Mouse (Mus musculus): ENCODE data around the gene Palm3. TPM values are rescaled to one million over a fixed set of nuclear protein-coding genes. Genes with fewer than 3 reads are reported as not detected.

The Palm3 gene
- polyA plus RNA-seq, 1 experiment from 2014 or later, result 0.96 TPM

DNA sequence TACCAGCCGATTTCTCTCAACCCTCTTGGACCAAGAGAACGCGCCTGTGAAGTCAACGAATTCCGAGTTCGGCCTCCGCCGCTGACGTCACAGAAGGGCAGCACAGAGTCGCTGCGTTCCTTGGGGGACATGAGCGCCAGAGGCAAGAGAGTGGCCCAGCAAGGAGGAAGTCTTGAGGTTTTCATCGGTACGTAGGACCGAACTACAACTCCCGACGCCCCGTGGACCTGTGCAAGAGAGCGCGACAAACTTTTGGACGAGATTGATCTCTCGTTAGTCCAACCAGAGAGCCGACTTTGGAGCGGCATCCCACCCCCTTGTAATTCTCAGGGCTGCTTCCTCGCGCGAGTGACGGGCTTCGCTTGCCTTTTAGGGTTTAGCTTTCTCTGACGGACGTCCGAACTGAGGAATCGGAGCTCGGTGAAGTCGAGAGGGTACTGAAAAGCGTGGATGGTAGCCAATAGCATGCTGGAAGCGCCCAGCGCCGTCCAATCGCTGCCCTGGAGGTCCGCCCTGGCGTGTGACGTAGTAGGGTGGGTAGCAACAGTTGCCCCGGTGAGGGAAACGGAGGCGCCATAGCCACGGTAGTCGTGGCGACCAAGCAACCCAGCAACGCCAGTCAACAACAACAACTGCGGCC lies 45.1 kb downstream of the Palm3 start, which contains the start of gene Rfx1:
Gene Rfx1 (plus strand): TSS at position 544 of the 640 bp plus-strand sequence.
- Histone ChIP-seq H3K27ac (replicated peaks) (peak within 1 kb of the TSS; percentile 99), H3K9me3 (ENCODE audit: control insufficient read depth, low read length) (no peaks in the 10 kb centered on the region), H3K36me3 (ENCODE audit: control insufficient read depth, insufficient read depth, low read length) (no peaks in the 10 kb centered on the region), H3K4me2 (replicated peaks; ENCODE audit: low read depth) (peak within 1 kb of the TSS; percentile 86), H3K4me3 (ENCODE audit: low read depth, low read length) (peak within 1 kb of the TSS; percentile 84), H3K4me1 (replicated peaks; ENCODE audit: control insufficient read depth, insufficient read depth) (peaks cover 8% of the 10 kb centered on the region; the same call in 1 of the 2 replicates), H3K9ac (ENCODE audit: low read length) (peak within 1 kb of the TSS; percentile 90), H3K27me3 (ENCODE audit: control insufficient read depth, insufficient read depth, low read length) (no peaks in the 10 kb centered on the region)
- ATAC-seq (ENCODE audit: low FRiP score, low TSS enrichment) (peak; percentile 97), DNase-seq (ENCODE audit: low spot score) (peak; percentile 98)
- no peak for TF ChIP-seq CTCF (IDR thresholded peaks at IDR 0.05; ENCODE audit: low read depth)
- peak; percentile 94 for TF ChIP-seq EP300 (optimal IDR thresholded peaks at IDR 0.05)
- WGBS, result under 1% methylated on average over 51 of the region's 51 CpGs

- 1% methylated on average over 43 of the region's 58 CpGs for WGBS
- Histone ChIP-seq H3K4me1 (replicated peaks; ENCODE audit: control insufficient read depth, insufficient read depth) (peaks cover 8% of the 10 kb centered on the region; the same call in 1 of the 2 replicates), H3K27ac (replicated peaks) (peak overlapping the region; percentile 99), H3K9me3 (ENCODE audit: control insufficient read depth, low read length) (no peaks in the 10 kb centered on the region), H3K9ac (ENCODE audit: low read length) (peak overlapping the region; percentile 90), H3K4me3 (ENCODE audit: low read depth, low read length) (peak overlapping the region; percentile 84), H3K4me2 (replicated peaks; ENCODE audit: low read depth) (peak overlapping the region; percentile 36), H3K27me3 (ENCODE audit: control insufficient read depth, insufficient read depth, low read length) (no peaks in the 10 kb centered on the region), H3K36me3 (ENCODE audit: control insufficient read depth, insufficient read depth, low read length) (no peaks in the 10 kb centered on the region)
- TF ChIP-seq CTCF (IDR thresholded peaks at IDR 0.05; ENCODE audit: low read depth), result no peak
- TF ChIP-seq EP300 (optimal IDR thresholded peaks at IDR 0.05), result no peak
- DNase-seq (ENCODE audit: low spot score), result peak; percentile 96
- ATAC-seq (ENCODE audit: low FRiP score, low TSS enrichment), result peak; percentile 75
These were observed 45.8 kb downstream of the Palm3 start for GRCm38 (mm10) chr8:84067047-84067573.

GRCm38 (mm10) chr8:84067911-84068310 lies 46.6 kb downstream of the Palm3 start:
- DNase-seq (ENCODE audit: low spot score), result no peak
- no peaks in the 10 kb centered on the region for H3K36me3 ChIP-seq (ENCODE audit: control insufficient read depth, insufficient read depth, low read length)
- ATAC-seq (ENCODE audit: low FRiP score, low TSS enrichment), result no peak
- H3K4me2 ChIP-seq (replicated peaks; ENCODE audit: low read depth), result peak overlapping the region; percentile 36
- peaks cover 8% of the 10 kb centered on the region; the same call in 1 of the 2 replicates for H3K4me1 ChIP-seq (replicated peaks; ENCODE audit: control insufficient read depth, insufficient read depth)
- 85% methylated on average over 7 of the region's 7 CpGs for WGBS
- no peaks in the 10 kb centered on the region for H3K9me3 ChIP-seq (ENCODE audit: control insufficient read depth, low read length)
- H3K27ac ChIP-seq (replicated peaks), result no peak overlapping the region
- no peak for TF ChIP-seq CTCF (IDR thresholded peaks at IDR 0.05; ENCODE audit: low read depth)
- no peak for TF ChIP-seq EP300 (optimal IDR thresholded peaks at IDR 0.05)
- H3K4me3 ChIP-seq (ENCODE audit: low read depth, low read length), result peak overlapping the region; percentile 84
- H3K9ac ChIP-seq (ENCODE audit: low read length), result peak overlapping the region; percentile 23; the same call in 1 of the 2 replicates
- H3K27me3 ChIP-seq (ENCODE audit: control insufficient read depth, insufficient read depth, low read length), result no peaks in the 10 kb centered on the region

GRCm38 (mm10) chr8:84068316-84069035 lies 47.2 kb downstream of the Palm3 start:
- no peak for TF ChIP-seq EP300 (optimal IDR thresholded peaks at IDR 0.05)
- TF ChIP-seq CTCF (IDR thresholded peaks at IDR 0.05; ENCODE audit: low read depth), result no peak
- Histone ChIP-seq H3K27ac (replicated peaks) (peak overlapping the region; percentile 40; the same call in 1 of the 2 replicates), H3K4me2 (replicated peaks; ENCODE audit: low read depth) (no peak overlapping the region), H3K9me3 (ENCODE audit: control insufficient read depth, low read length) (no peaks in the 10 kb centered on the region), H3K36me3 (ENCODE audit: control insufficient read depth, insufficient read depth, low read length) (no peaks in the 10 kb centered on the region), H3K9ac (ENCODE audit: low read length) (no peak overlapping the region), H3K4me1 (replicated peaks; ENCODE audit: control insufficient read depth, insufficient read depth) (peaks cover 8% of the 10 kb centered on the region; the same call in 1 of the 2 replicates), H3K27me3 (ENCODE audit: control insufficient read depth, insufficient read depth, low read length) (no peaks in the 10 kb centered on the region), H3K4me3 (ENCODE audit: low read depth, low read length) (no peak overlapping the region)
- ATAC-seq (ENCODE audit: low FRiP score, low TSS enrichment), result no peak
- DNase-seq (ENCODE audit: low spot score), result no peak
- WGBS, result 59% methylated on average over 12 of the region's 12 CpGs

- H3K27me3 ChIP-seq (ENCODE audit: control insufficient read depth, insufficient read depth, low read length), result no peaks in the 10 kb centered on the region
- peaks cover 8% of the 10 kb centered on the region; the same call in 1 of the 2 replicates for H3K4me1 ChIP-seq (replicated peaks; ENCODE audit: control insufficient read depth, insufficient read depth)
- peak overlapping the region; percentile 40; the same call in 1 of the 2 replicates for H3K27ac ChIP-seq (replicated peaks)
- H3K4me3 ChIP-seq (ENCODE audit: low read depth, low read length), result no peak overlapping the region
- no peaks in the 10 kb centered on the region for H3K36me3 ChIP-seq (ENCODE audit: control insufficient read depth, insufficient read depth, low read length)
- peak overlapping the region; percentile 27; the same call in 1 of the 2 replicates for H3K9ac ChIP-seq (ENCODE audit: low read length)
- no peak overlapping the region for H3K4me2 ChIP-seq (replicated peaks; ENCODE audit: low read depth)
- TF ChIP-seq CTCF (IDR thresholded peaks at IDR 0.05; ENCODE audit: low read depth) (no peak), EP300 (optimal IDR thresholded peaks at IDR 0.05) (no peak)
- DNase-seq (ENCODE audit: low spot score) (no peak), ATAC-seq (ENCODE audit: low FRiP score, low TSS enrichment) (no peak)
- H3K9me3 ChIP-seq (ENCODE audit: control insufficient read depth, low read length), result no peaks in the 10 kb centered on the region
- WGBS, result 13% methylated on average over 1 of the region's 1 CpGs
These were observed 47.9 kb downstream of the Palm3 start for GRCm38 (mm10) chr8:84069169-84069568.

Data from stomach, postnatal 0 days (tissue).